ENCODE assay signal across 7 mouse cellular contexts in genomic region chr11:49203129-49203768, GRCm38 (mm10). TPM values are rescaled to one million over a fixed set of nuclear protein-coding genes. Genes with fewer than 3 reads are reported as not detected.
DNase-seq lines count a peak whose midpoint lies in the region; ATAC-seq and TF ChIP-seq lines count a peak whose summit lies in the region.

Gene Zfp62, plus strand, starts transcription at chr11:49203292.

- peak; percentile 96 for DNase-seq in adrenal gland, adult 2 months
- DNase-seq in embryo, embryonic 11.5 days (ENCODE audit: low read depth, low spot score) = peak; percentile 83
- peak; percentile 84 to 95 for DNase-seq in gastrocnemius, postnatal 4 days (ENCODE audit: low spot score in 2 of 2)
- DNase-seq in left cerebral cortex, postnatal 4 days = peak; percentile 93

- peak; percentile 59 for TF ChIP-seq POLR2A in small intestine, adult 2 months (IDR thresholded peaks at IDR 0.05; ENCODE audit: low read depth, low read length)

- ATAC-seq in intestine, postnatal 0 days = peak; percentile 92
- ATAC-seq in midbrain, embryonic 12.5 days (ENCODE audit: low FRiP score, low read depth) = peak; percentile 92

- peak within 1 kb of the TSS; percentile 80 for H3K4me2 ChIP-seq in intestine, postnatal 0 days (replicated peaks; ENCODE audit: low read depth)
- H3K4me2 ChIP-seq in midbrain, embryonic 12.5 days (replicated peaks) = peak within 1 kb of the TSS; percentile 77

- no peaks in the 10 kb centered on the region for H3K27me3 ChIP-seq in intestine, postnatal 0 days (replicated peaks; ENCODE audit: control insufficient read depth, insufficient read depth, low read length)
- no peaks in the 10 kb centered on the region for H3K27me3 ChIP-seq in midbrain, embryonic 12.5 days
- H3K27me3 ChIP-seq in small intestine, adult 2 months (ENCODE audit: control insufficient read depth, insufficient read depth, low read length) = no peaks in the 10 kb centered on the region

- peak within 1 kb of the TSS; percentile 99 for H3K27ac ChIP-seq in intestine, postnatal 0 days (ENCODE audit: low read depth, low read length)
- H3K27ac ChIP-seq in midbrain, embryonic 12.5 days (replicated peaks) = peak within 1 kb of the TSS; percentile 99
- H3K27ac ChIP-seq in small intestine, adult 2 months (ENCODE audit: insufficient read depth, low read depth, low read length) = peak within 1 kb of the TSS; percentile 99

- TF ChIP-seq CTCF in intestine, postnatal 0 days (IDR thresholded peaks at IDR 0.05; ENCODE audit: low read depth) = no peak
- TF ChIP-seq CTCF in small intestine, adult 2 months (IDR thresholded peaks at IDR 0.05; ENCODE audit: extremely low read depth, insufficient read length, insufficient replicate concordance, low read depth, low read length) = no peak

- intact Hi-C loops in left cerebral cortex, postnatal 4 days (cut with DNase I) = no loop called here

- H3K9ac ChIP-seq in intestine, postnatal 0 days (ENCODE audit: low read depth, low read length) = peak within 1 kb of the TSS; percentile 93
- peak within 1 kb of the TSS; percentile 98 for H3K9ac ChIP-seq in midbrain, embryonic 12.5 days (replicated peaks)

- H3K9me3 ChIP-seq in intestine, postnatal 0 days (ENCODE audit: control insufficient read depth) = no peaks in the 10 kb centered on the region
- H3K9me3 ChIP-seq in midbrain, embryonic 12.5 days = no peaks in the 10 kb centered on the region

- peak within 1 kb of the TSS; percentile 83 for H3K4me3 ChIP-seq in intestine, postnatal 0 days (ENCODE audit: low read depth, low read length)
- H3K4me3 ChIP-seq in midbrain, embryonic 12.5 days = peak within 1 kb of the TSS; percentile 92
- H3K4me3 ChIP-seq in small intestine, adult 2 months (ENCODE audit: low read depth, low read length) = peak within 1 kb of the TSS; percentile 79

- WGBS in intestine, postnatal 0 days = under 1% methylated on average over 46 of the region's 47 CpGs
- WGBS in midbrain, embryonic 12.5 days = under 1% methylated on average over 47 of the region's 47 CpGs
- WGBS in small intestine, adult 2 months = 1% methylated on average over 47 of the region's 47 CpGs

- no peaks in the 10 kb centered on the region for H3K4me1 ChIP-seq in intestine, postnatal 0 days (replicated peaks; ENCODE audit: control insufficient read depth, insufficient read depth, low read length)
- peaks cover 17% of the 10 kb centered on the region for H3K4me1 ChIP-seq in midbrain, embryonic 12.5 days
- no peaks in the 10 kb centered on the region; the same call in 1 of the 2 replicates for H3K4me1 ChIP-seq in small intestine, adult 2 months (ENCODE audit: control insufficient read depth, insufficient read depth, insufficient read length, low read length)

- no peaks in the 10 kb centered on the region for H3K36me3 ChIP-seq in intestine, postnatal 0 days (ENCODE audit: control insufficient read depth, insufficient read depth)
- peaks cover 7% of the 10 kb centered on the region for H3K36me3 ChIP-seq in midbrain, embryonic 12.5 days
- H3K36me3 ChIP-seq in small intestine, adult 2 months (ENCODE audit: control insufficient read depth, insufficient read depth, low read length) = peaks cover 2% of the 10 kb centered on the region; the same call in 1 of the 2 replicates

RNA-seq across cellular contexts. Expression of gene Zfp62, which starts in this region (rescaled TPM):
- 10 to 100 TPM; 25.8 to 40.9 TPM for total RNA-seq in adrenal gland, adult 2 months (2021)
- 2.2 and 2.7 TPM in 2 replicates for polyA plus RNA-seq in adrenal gland, adult 2 months (2012; rRNA removed)
- total RNA-seq in gastrocnemius, postnatal 4 days (2021) = 10 to 100 TPM; 30.4 to 39.9 TPM
- polyA plus RNA-seq in intestine, postnatal 0 days (2015; fragmentation: Nextera tagmentation; extraction: Ambion mirVana) = 8.4 TPM in 2 replicates
- total RNA-seq in left cerebral cortex, postnatal 4 days (2021) = 10 to 100 TPM; 47.3 to 50.4 TPM
- 60.8 and 63.3 TPM in 2 replicates for polyA plus RNA-seq in midbrain, embryonic 12.5 days (2016; fragmentation: Nextera tagmentation; extraction: Ambion mirVana)
- polyA plus RNA-seq in small intestine, adult 2 months (2012; rRNA removed) = 0.38 and 0.42 TPM in 2 replicates

Comparison
In these comparisons a context has a peak if more than half of its experiments do, and no peak if none do; other contexts are left out.
1. Peak in every context shown above with its lines: DNase-seq, ATAC-seq, H3K4me3 ChIP-seq and H3K27ac ChIP-seq.